Mouse (Mus musculus): ENCODE measurements at regions not wholly inside any gene's neighbourhood (a gene's known extent, or its start where the extent isn't known, plus 50 kb on each side); places are given as distances from the start of the nearest gene placed in this dataset.
A peak's percentile ranks its signal among the peaks of the same experiment; 100 is the strongest.

- Histone ChIP-seq H3K4me1 (ENCODE audit: control insufficient read depth, insufficient read depth, low read length) (no peaks in the 10 kb centered on the region), H3K4me2 (ENCODE audit: low read depth, low read length) (no peak overlapping the region), H3K4me3 (ENCODE audit: low read length) (no peak overlapping the region), H3K27me3 (replicated peaks; ENCODE audit: control insufficient read depth, insufficient read depth, low read length) (no peaks in the 10 kb centered on the region), H3K9ac (ENCODE audit: low read depth, low read length) (no peak overlapping the region), H3K9me3 (ENCODE audit: control insufficient read depth, low read length) (no peaks in the 10 kb centered on the region), H3K27ac (ENCODE audit: low read length) (no peak overlapping the region), H3K36me3 (ENCODE audit: control insufficient read depth, insufficient read depth, low read length) (no peaks in the 10 kb centered on the region)
- 73% methylated on average over 3 of the region's 3 CpGs for WGBS
- ATAC-seq = no peak
Observed at GRCm38 (mm10) chr3:143624906-143625305, 580.1 kb downstream of the Lmo4 start.

GRCm38 (mm10) chr3:143622275-143622674, 582.7 kb downstream of the Lmo4 start:
- Histone ChIP-seq H3K4me1 (ENCODE audit: control insufficient read depth, insufficient read depth, low read length) (no peaks in the 10 kb centered on the region), H3K9me3 (ENCODE audit: control insufficient read depth, low read length) (no peaks in the 10 kb centered on the region), H3K9ac (ENCODE audit: low read depth, low read length) (no peak overlapping the region), H3K36me3 (ENCODE audit: control insufficient read depth, insufficient read depth, low read length) (no peaks in the 10 kb centered on the region), H3K27ac (ENCODE audit: low read length) (no peak overlapping the region), H3K4me3 (ENCODE audit: low read length) (no peak overlapping the region), H3K27me3 (replicated peaks; ENCODE audit: control insufficient read depth, insufficient read depth, low read length) (no peaks in the 10 kb centered on the region), H3K4me2 (ENCODE audit: low read depth, low read length) (no peak overlapping the region)
- WGBS = 79% methylated on average over 3 of the region's 3 CpGs
- no peak for ATAC-seq

- H3K9ac ChIP-seq (ENCODE audit: low read depth, low read length) = no peak overlapping the region
- no peaks in the 10 kb centered on the region for H3K27me3 ChIP-seq (replicated peaks; ENCODE audit: control insufficient read depth, insufficient read depth, low read length)
- no peak for ATAC-seq
- no peak overlapping the region for H3K4me3 ChIP-seq (ENCODE audit: low read length)
- WGBS = 57% methylated on average over 1 of the region's 1 CpGs
- no peaks in the 10 kb centered on the region for H3K9me3 ChIP-seq (ENCODE audit: control insufficient read depth, low read length)
- H3K4me2 ChIP-seq (ENCODE audit: low read depth, low read length) = no peak overlapping the region
- no peaks in the 10 kb centered on the region for H3K36me3 ChIP-seq (ENCODE audit: control insufficient read depth, insufficient read depth, low read length)
- no peak overlapping the region for H3K27ac ChIP-seq (ENCODE audit: low read length)
- no peaks in the 10 kb centered on the region for H3K4me1 ChIP-seq (ENCODE audit: control insufficient read depth, insufficient read depth, low read length)
Observed at GRCm38 (mm10) chr3:143619125-143619524, 585.9 kb downstream of the Lmo4 start.

GRCm38 (mm10) chr3:143614895-143615294, 590.1 kb downstream of the Lmo4 start:
- no peak overlapping the region for H3K4me3 ChIP-seq (ENCODE audit: low read length)
- H3K9ac ChIP-seq (ENCODE audit: low read depth, low read length) = no peak overlapping the region
- H3K4me2 ChIP-seq (ENCODE audit: low read depth, low read length) = no peak overlapping the region
- H3K27ac ChIP-seq (ENCODE audit: low read length) = no peak overlapping the region
- 82% methylated on average over 5 of the region's 5 CpGs for WGBS
- H3K27me3 ChIP-seq (replicated peaks; ENCODE audit: control insufficient read depth, insufficient read depth, low read length) = no peaks in the 10 kb centered on the region
- H3K36me3 ChIP-seq (ENCODE audit: control insufficient read depth, insufficient read depth, low read length) = no peaks in the 10 kb centered on the region
- no peaks in the 10 kb centered on the region for H3K9me3 ChIP-seq (ENCODE audit: control insufficient read depth, low read length)
- H3K4me1 ChIP-seq (ENCODE audit: control insufficient read depth, insufficient read depth, low read length) = no peaks in the 10 kb centered on the region
- no peak for ATAC-seq

GRCm38 (mm10) chr3:143614004-143614403, 591.0 kb downstream of the Lmo4 start:
- H3K9me3 ChIP-seq (ENCODE audit: control insufficient read depth, low read length) = no peaks in the 10 kb centered on the region
- H3K36me3 ChIP-seq (ENCODE audit: control insufficient read depth, insufficient read depth, low read length) = no peaks in the 10 kb centered on the region
- 89% methylated on average over 3 of the region's 3 CpGs for WGBS
- no peak overlapping the region for H3K4me2 ChIP-seq (ENCODE audit: low read depth, low read length)
- no peak overlapping the region for H3K9ac ChIP-seq (ENCODE audit: low read depth, low read length)
- H3K4me3 ChIP-seq (ENCODE audit: low read length) = no peak overlapping the region
- ATAC-seq = no peak
- no peaks in the 10 kb centered on the region for H3K27me3 ChIP-seq (replicated peaks; ENCODE audit: control insufficient read depth, insufficient read depth, low read length)
- H3K4me1 ChIP-seq (ENCODE audit: control insufficient read depth, insufficient read depth, low read length) = no peaks in the 10 kb centered on the region
- H3K27ac ChIP-seq (ENCODE audit: low read length) = no peak overlapping the region

- ATAC-seq = no peak
- Histone ChIP-seq H3K4me2 (ENCODE audit: low read depth, low read length) (no peak overlapping the region), H3K27me3 (replicated peaks; ENCODE audit: control insufficient read depth, insufficient read depth, low read length) (no peaks in the 10 kb centered on the region), H3K4me3 (ENCODE audit: low read length) (no peak overlapping the region), H3K9me3 (ENCODE audit: control insufficient read depth, low read length) (no peaks in the 10 kb centered on the region), H3K4me1 (ENCODE audit: control insufficient read depth, insufficient read depth, low read length) (no peaks in the 10 kb centered on the region), H3K9ac (ENCODE audit: low read depth, low read length) (no peak overlapping the region), H3K36me3 (ENCODE audit: control insufficient read depth, insufficient read depth, low read length) (no peaks in the 10 kb centered on the region), H3K27ac (ENCODE audit: low read length) (no peak overlapping the region)
- WGBS = 53% methylated on average over 2 of the region's 2 CpGs
Observed at GRCm38 (mm10) chr3:143609673-143610072, 595.3 kb downstream of the Lmo4 start.

GRCm38 (mm10) chr3:143599120-143599519, 605.9 kb downstream of the Lmo4 start:
- Histone ChIP-seq H3K9ac (ENCODE audit: low read depth, low read length) (no peak overlapping the region), H3K4me1 (ENCODE audit: control insufficient read depth, insufficient read depth, low read length) (peaks cover 12% of the 10 kb centered on the region), H3K27me3 (replicated peaks; ENCODE audit: control insufficient read depth, insufficient read depth, low read length) (no peaks in the 10 kb centered on the region), H3K4me3 (ENCODE audit: low read length) (no peak overlapping the region), H3K36me3 (ENCODE audit: control insufficient read depth, insufficient read depth, low read length) (no peaks in the 10 kb centered on the region), H3K4me2 (ENCODE audit: low read depth, low read length) (no peak overlapping the region), H3K27ac (ENCODE audit: low read length) (no peak overlapping the region), H3K9me3 (ENCODE audit: control insufficient read depth, low read length) (no peaks in the 10 kb centered on the region)
- 39% methylated on average over 2 of the region's 2 CpGs for WGBS
- no peak for ATAC-seq

GRCm38 (mm10) chr3:143596949-143597593, 607.9 kb downstream of the Lmo4 start:
- Histone ChIP-seq H3K9me3 (ENCODE audit: control insufficient read depth, low read length) (no peaks in the 10 kb centered on the region), H3K27me3 (replicated peaks; ENCODE audit: control insufficient read depth, insufficient read depth, low read length) (no peaks in the 10 kb centered on the region), H3K27ac (ENCODE audit: low read length) (no peak overlapping the region), H3K36me3 (ENCODE audit: control insufficient read depth, insufficient read depth, low read length) (no peaks in the 10 kb centered on the region), H3K9ac (ENCODE audit: low read depth, low read length) (no peak overlapping the region), H3K4me3 (ENCODE audit: low read length) (no peak overlapping the region), H3K4me2 (ENCODE audit: low read depth, low read length) (no peak overlapping the region), H3K4me1 (ENCODE audit: control insufficient read depth, insufficient read depth, low read length) (peaks cover 12% of the 10 kb centered on the region)
- peak; percentile 81 for ATAC-seq
- WGBS = 21% methylated on average over 11 of the region's 11 CpGs

GRCm38 (mm10) chr3:143596011-143596683, 608.9 kb downstream of the Lmo4 start:
- no peaks in the 10 kb centered on the region for H3K36me3 ChIP-seq (ENCODE audit: control insufficient read depth, insufficient read depth, low read length)
- 81% methylated on average over 5 of the region's 5 CpGs for WGBS
- no peaks in the 10 kb centered on the region for H3K9me3 ChIP-seq (ENCODE audit: control insufficient read depth, low read length)
- H3K4me2 ChIP-seq (ENCODE audit: low read depth, low read length) = no peak overlapping the region
- no peaks in the 10 kb centered on the region for H3K27me3 ChIP-seq (replicated peaks; ENCODE audit: control insufficient read depth, insufficient read depth, low read length)
- H3K4me1 ChIP-seq (ENCODE audit: control insufficient read depth, insufficient read depth, low read length) = peaks cover 12% of the 10 kb centered on the region
- ATAC-seq = no peak
- no peak overlapping the region for H3K27ac ChIP-seq (ENCODE audit: low read length)
- no peak overlapping the region for H3K9ac ChIP-seq (ENCODE audit: low read depth, low read length)
- H3K4me3 ChIP-seq (ENCODE audit: low read length) = no peak overlapping the region

- Histone ChIP-seq H3K4me1 (ENCODE audit: control insufficient read depth, insufficient read depth, low read length) (peaks cover 12% of the 10 kb centered on the region), H3K27ac (ENCODE audit: low read length) (no peak overlapping the region), H3K4me3 (ENCODE audit: low read length) (no peak overlapping the region), H3K9me3 (ENCODE audit: control insufficient read depth, low read length) (no peaks in the 10 kb centered on the region), H3K9ac (ENCODE audit: low read depth, low read length) (no peak overlapping the region), H3K4me2 (ENCODE audit: low read depth, low read length) (no peak overlapping the region), H3K27me3 (replicated peaks; ENCODE audit: control insufficient read depth, insufficient read depth, low read length) (no peaks in the 10 kb centered on the region), H3K36me3 (ENCODE audit: control insufficient read depth, insufficient read depth, low read length) (no peaks in the 10 kb centered on the region)
- 82% methylated on average over 2 of the region's 2 CpGs for WGBS
- no peak for ATAC-seq
Observed at GRCm38 (mm10) chr3:143595081-143595480, 609.9 kb downstream of the Lmo4 start.

All from intestine, embryonic 16.5 days (tissue).